Mouse (Mus musculus): ENCODE data around the gene Ano3.

- no peak for TF ChIP-seq HCFC1 (IDR thresholded peaks at IDR 0.05; ENCODE audit: borderline replicate concordance, insufficient read depth, low read length)
- TF ChIP-seq ZC3H11A (IDR thresholded peaks at IDR 0.05; ENCODE audit: borderline replicate concordance, low read depth, low read length) = no peak
- TF ChIP-seq CHD2 (IDR thresholded peaks at IDR 0.05; ENCODE audit: low read depth, low read length) = no peak
- TF ChIP-seq ZNF384 (IDR thresholded peaks at IDR 0.05; ENCODE audit: low read depth, low read length) = no peak
Observed at GRCm38 (mm10) chr2:110806302-110807093, 144.2 kb downstream of the Ano3 start.
